Mouse (Mus musculus) cerebellum, adult 2 months (tissue): ENCODE data around the gene Cenpp.

ENCODE experiments used
- CTCF ChIP-seq: fragments of 200-500 bp; IDR thresholded peaks from 2 replicates; pipeline ENCODE4 v1.5.1; 2011; ENCODE audit warnings: low read depth, mild to moderate bottlenecking, control low read depth, low read length, moderate library complexity, borderline replicate concordance; ENCODE audit not compliant: insufficient read depth
- POLR2A ChIP-seq: fragments of 200-500 bp; IDR thresholded peaks from 2 replicates; pipeline ENCODE4 v1.6.1; 2011; ENCODE audit warnings: low read length, control low read depth, borderline replicate concordance; ENCODE audit not compliant: insufficient read depth

- TF ChIP-seq CTCF (no peak), POLR2A (no peak)
These were observed 186.7 kb downstream of the Cenpp start for GRCm38 (mm10) chr13:49465875-49466274.
